Mouse (Mus musculus) C2C12 (cell line): ENCODE results near the gene Atf1. TPM values are rescaled to one million over a fixed set of nuclear protein-coding genes. Genes with fewer than 3 reads are reported as not detected.

ENCODE experiments used
- H3K27me3 ChIP-seq: one replicate; pipeline ENCODE4 v1.6.1; 2011; ENCODE audit not compliant: control insufficient read depth, insufficient read depth, insufficient read length
- H3K36me3 ChIP-seq: one replicate; pipeline ENCODE4 v1.6.1; 2011; ENCODE audit not compliant: control insufficient read depth, insufficient read depth
- H3K4me3 ChIP-seq: one replicate; pipeline ENCODE4 v1.5.1; 2011; ENCODE audit warnings: mild to moderate bottlenecking, control low read depth; ENCODE audit not compliant: poor library complexity, insufficient read depth, severe bottlenecking
- H3K79me2 ChIP-seq: one replicate; pipeline ENCODE4 v1.6.1; 2011; ENCODE audit not compliant: control insufficient read depth, insufficient read depth
- H3K79me3 ChIP-seq: one replicate; pipeline ENCODE4 v1.6.1; 2011; ENCODE audit warnings: low read depth, control low read depth
- H3ac ChIP-seq: one replicate; pipeline ENCODE3; 2011; ENCODE audit warnings: low read depth; ENCODE audit not compliant: control insufficient read depth, insufficient read length
- CEBPB ChIP-seq: IDR thresholded peaks from one replicate; pipeline ENCODE4 v1.6.1; 2011; ENCODE audit warnings: low read depth, mild to moderate bottlenecking, control low read depth, moderate library complexity
- CTCF ChIP-seq: IDR thresholded peaks from one replicate; pipeline ENCODE4 v1.5.1; 2011; ENCODE audit not compliant: control insufficient read depth, insufficient read depth, insufficient read length
- FOSL1 ChIP-seq: IDR thresholded peaks from one replicate; pipeline ENCODE4 v1.8.0; 2011; ENCODE audit warnings: mild to moderate bottlenecking, low read length; ENCODE audit not compliant: poor library complexity, insufficient read depth, severe bottlenecking
- MAX ChIP-seq: IDR thresholded peaks from one replicate; pipeline ENCODE4 v1.6.1; 2011; ENCODE audit warnings: mild to moderate bottlenecking, control low read depth
- MYOD1 ChIP-seq: IDR thresholded peaks from one replicate; pipeline ENCODE4 v1.6.1; 2011; ENCODE audit warnings: low read depth; ENCODE audit not compliant: control insufficient read depth, insufficient read length
- MYOG ChIP-seq: IDR thresholded peaks from one replicate; pipeline ENCODE4 v1.6.1; 2011; ENCODE audit not compliant: control insufficient read depth, insufficient read length; ENCODE audit errors: extremely low read depth
- USF1 ChIP-seq: IDR thresholded peaks from one replicate; pipeline ENCODE4 v1.6.1; 2011; ENCODE audit warnings: low read depth, mild to moderate bottlenecking, control low read depth, moderate library complexity
- polyA plus RNA-seq: library from polyadenylated mRNA; unstranded; fragments of >200 nt; fragmentation: generic; extraction: Trizol; gene quantifications from one replicate; pipeline ENCODE4 v1.2.1, GENCODE M21; 2012; ENCODE audit warnings: missing spikeins

Gene Atf1
- polyA plus RNA-seq, 1 experiment, result 29.6 TPM

DNA sequence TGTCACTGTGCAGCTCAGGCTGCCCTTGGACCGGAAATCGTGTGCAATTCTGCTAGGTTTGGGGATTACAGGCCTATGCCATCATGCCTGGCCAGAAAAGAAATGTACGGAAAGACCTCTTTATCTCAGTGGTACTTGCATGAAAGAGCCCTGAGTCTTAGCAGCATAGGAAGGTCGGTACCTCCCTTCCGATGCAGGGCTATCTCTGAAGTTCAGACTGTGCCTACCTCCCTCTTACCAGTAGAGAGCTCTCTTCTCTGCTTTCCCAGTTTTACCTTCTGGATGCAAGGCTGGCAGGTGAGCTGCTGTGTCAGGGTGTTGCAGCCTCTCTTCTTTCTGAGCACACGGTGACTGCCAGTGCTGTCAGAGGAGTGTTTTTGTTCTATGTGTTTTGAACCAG lies 14.2 kb downstream of the Atf1 start:
- H3K79me2 ChIP-seq, result peaks cover 100% of the 10 kb centered on the region
- peaks cover 67% of the 10 kb centered on the region for H3K79me3 ChIP-seq
- no peak overlapping the region for H3ac ChIP-seq
- no peak overlapping the region for H3K4me3 ChIP-seq
- TF ChIP-seq CTCF (no peak), CEBPB (no peak), MAX (no peak), FOSL1 (no peak), USF1 (no peak), MYOG (no peak), MYOD1 (no peak)
- H3K27me3 ChIP-seq, result no peaks in the 10 kb centered on the region
- peaks cover 95% of the 10 kb centered on the region for H3K36me3 ChIP-seq

- H3K79me2 ChIP-seq, result peaks cover 98% of the 10 kb centered on the region
- peaks cover 99% of the 10 kb centered on the region for H3K36me3 ChIP-seq
- H3K79me3 ChIP-seq, result peaks cover 52% of the 10 kb centered on the region
- TF ChIP-seq USF1 (no peak), MYOD1 (no peak), CTCF (no peak), FOSL1 (no peak), MAX (no peak), MYOG (no peak), CEBPB (no peak)
- H3K4me3 ChIP-seq, result no peak overlapping the region
- H3ac ChIP-seq, result no peak overlapping the region
- no peaks in the 10 kb centered on the region for H3K27me3 ChIP-seq
These were observed 18.3 kb downstream of the Atf1 start for GRCm38 (mm10) chr15:100245951-100246350.

- H3K36me3 ChIP-seq, result peaks cover 97% of the 10 kb centered on the region
- no peak overlapping the region for H3K4me3 ChIP-seq
These were observed 19.7 kb downstream of the Atf1 start for GRCm38 (mm10) chr15:100247296-100247695.

DNA sequence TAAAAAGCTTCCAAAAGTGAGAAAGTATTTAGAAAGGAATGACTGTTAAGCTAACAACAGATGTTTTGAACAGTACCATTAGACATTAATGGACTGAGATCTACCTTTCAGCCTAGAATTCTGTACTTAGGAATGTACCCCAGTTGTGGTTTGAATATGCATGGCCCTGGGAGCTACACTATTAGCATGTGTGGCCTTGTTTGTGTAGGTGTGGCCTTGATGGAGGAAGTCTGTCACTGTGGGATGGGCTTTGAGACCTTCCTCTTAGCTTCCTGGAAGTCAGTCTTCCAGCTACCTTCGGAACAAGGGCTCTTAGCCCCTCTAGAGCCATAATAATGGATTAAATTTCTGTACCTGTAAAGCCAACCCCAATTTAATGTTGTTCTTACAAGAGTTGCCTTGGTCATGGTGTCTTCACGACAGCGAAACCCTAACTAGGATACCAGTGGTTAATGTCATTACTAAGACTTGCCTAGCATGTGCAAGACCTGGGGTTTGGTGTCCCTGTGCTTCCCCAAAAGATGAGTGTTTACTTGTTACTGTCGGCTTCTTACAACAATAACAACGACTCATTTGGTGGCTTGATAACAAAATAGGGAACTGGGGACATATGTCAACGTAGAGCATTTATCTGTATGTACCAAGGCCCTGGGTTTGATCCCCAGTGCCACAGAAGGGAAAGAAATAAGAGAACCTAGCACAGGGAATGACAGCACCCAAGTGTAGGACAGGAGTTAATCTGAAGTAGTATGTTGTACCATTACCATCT lies 21.2 kb downstream of the Atf1 start:
- H3K36me3 ChIP-seq, result peaks cover 97% of the 10 kb centered on the region
- H3K79me3 ChIP-seq, result peaks cover 32% of the 10 kb centered on the region
- no peaks in the 10 kb centered on the region for H3K27me3 ChIP-seq
- no peak for TF ChIP-seq MYOG
- no peak for TF ChIP-seq CEBPB
- no peak for TF ChIP-seq FOSL1
- no peak for TF ChIP-seq MAX
- TF ChIP-seq CTCF, result no peak
- no peak for TF ChIP-seq USF1
- TF ChIP-seq MYOD1, result no peak
- H3K4me3 ChIP-seq, result no peak overlapping the region
- no peak overlapping the region for H3ac ChIP-seq
- H3K79me2 ChIP-seq, result peaks cover 79% of the 10 kb centered on the region

More at GRCm38 (mm10) chr15:100247296-100247695, 19.7 kb downstream of the Atf1 start:
- TF ChIP-seq CEBPB (no peak), FOSL1 (no peak), USF1 (no peak), MYOD1 (no peak), MAX (no peak), CTCF (no peak)
- Histone ChIP-seq H3ac (no peak overlapping the region), H3K79me2 (peaks cover 95% of the 10 kb centered on the region), H3K27me3 (no peaks in the 10 kb centered on the region), H3K79me3 (peaks cover 44% of the 10 kb centered on the region)

- peaks cover 98% of the 10 kb centered on the region for H3K36me3 ChIP-seq
- no peak for TF ChIP-seq MYOG
- TF ChIP-seq CTCF, result no peak
- no peak for TF ChIP-seq MAX
These were observed 23.6 kb downstream of the Atf1 start for GRCm38 (mm10) chr15:100251153-100251780.

DNA sequence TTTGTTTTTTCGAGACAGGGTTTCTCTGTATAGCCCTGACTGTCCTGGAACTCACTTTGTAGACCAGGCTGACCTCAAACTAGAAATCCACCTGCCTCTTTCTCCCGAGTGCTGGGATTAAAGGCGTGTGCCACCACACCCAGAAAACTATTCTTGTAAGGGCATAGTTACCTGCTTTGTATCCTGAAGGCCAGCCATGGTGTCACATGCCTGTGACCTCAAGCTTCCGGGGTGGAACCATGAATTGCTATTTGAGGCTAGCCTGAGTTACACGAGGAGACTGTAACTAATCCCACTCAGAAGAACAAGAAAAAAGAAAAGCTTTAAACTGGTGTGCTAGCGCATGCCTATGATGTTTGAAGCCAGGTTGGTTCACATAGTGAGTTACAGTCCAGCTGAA lies 28.8 kb downstream of the Atf1 start:
- peaks cover 6% of the 10 kb centered on the region for H3K79me2 ChIP-seq
- no peak for TF ChIP-seq MYOG
- no peak for TF ChIP-seq CTCF
- no peak overlapping the region for H3ac ChIP-seq
- no peaks in the 10 kb centered on the region for H3K79me3 ChIP-seq
- H3K4me3 ChIP-seq, result no peak overlapping the region
- H3K27me3 ChIP-seq, result no peaks in the 10 kb centered on the region
- H3K36me3 ChIP-seq, result peaks cover 92% of the 10 kb centered on the region

More at GRCm38 (mm10) chr15:100251153-100251780, 23.6 kb downstream of the Atf1 start:
- Histone ChIP-seq H3K4me3 (no peak overlapping the region), H3K79me3 (peaks cover 21% of the 10 kb centered on the region), H3K79me2 (peaks cover 55% of the 10 kb centered on the region), H3K27me3 (no peaks in the 10 kb centered on the region), H3ac (no peak overlapping the region)
